Comparison of ENCODE assay signal across 24 mouse cellular contexts in the genomic region with DNA sequence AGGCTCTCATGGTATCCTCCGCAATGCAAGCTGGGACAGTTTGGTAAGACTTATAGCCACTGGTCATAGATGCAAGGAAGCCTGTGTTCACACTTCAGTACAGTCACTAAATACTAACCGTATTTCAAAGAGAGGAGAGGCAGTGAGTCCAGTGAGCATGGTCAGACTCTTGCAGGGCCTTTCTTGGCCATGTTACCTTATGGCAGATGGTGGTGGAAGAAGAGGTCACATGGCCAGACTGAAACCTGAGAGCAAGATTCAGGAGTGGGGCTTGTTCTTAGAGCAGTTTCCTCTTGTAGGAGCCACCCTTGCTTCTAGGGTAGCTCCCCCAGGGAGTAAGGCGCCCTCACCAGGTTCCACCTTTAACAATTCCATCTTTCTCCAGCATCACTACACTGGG.
DNase-seq lines count a peak whose midpoint lies in the region; ATAC-seq lines count a peak whose summit lies in the region.
"Had no signal": no experiment of that assay in that cellular context is flagged by ENCODE, and none has a peak within 500 bp of the region (broad histone marks: within the 10 kb centered on the region; RNA-seq: fewer than 3 reads in every experiment).

No protein-coding gene starts in this region.

- no peak overlapping the region for H3K9ac ChIP-seq in forebrain, embryonic 11.5 days (ENCODE audit: low read length)
- H3K9ac ChIP-seq: embryonic facial prominence, embryonic 12.5 days; embryonic facial prominence, embryonic 15.5 days; forebrain, embryonic 12.5 days; forebrain, embryonic 15.5 days; hindbrain, embryonic 14.5 days had no signal

- no peak overlapping the region for H3K4me3 ChIP-seq in heart, embryonic 10.5 days
- H3K4me3 ChIP-seq in forebrain, embryonic 11.5 days (ENCODE audit: low read depth, low read length): no peak overlapping the region
- H3K4me3 ChIP-seq: embryonic facial prominence, embryonic 12.5 days; embryonic facial prominence, embryonic 15.5 days; forebrain, embryonic 12.5 days; forebrain, embryonic 15.5 days; heart, adult 2 months had no signal

- 85% methylated on average over 3 of the region's 3 CpGs for WGBS in heart, embryonic 10.5 days
- WGBS in forebrain, embryonic 11.5 days: 91% methylated on average over 3 of the region's 3 CpGs

- H3K27ac ChIP-seq in heart, embryonic 10.5 days: no peak overlapping the region
- no peak overlapping the region for H3K27ac ChIP-seq in forebrain, embryonic 11.5 days (ENCODE audit: low read depth, low read length)
- H3K27ac ChIP-seq: embryonic facial prominence, embryonic 12.5 days; embryonic facial prominence, embryonic 15.5 days; forebrain, embryonic 12.5 days; forebrain, embryonic 15.5 days; heart, adult 2 months; hindbrain, embryonic 14.5 days; hindbrain, postnatal 0 days had no signal

- no peaks in the 10 kb centered on the region for H3K36me3 ChIP-seq in heart, embryonic 10.5 days
- H3K36me3 ChIP-seq in forebrain, embryonic 11.5 days (ENCODE audit: control insufficient read depth, insufficient read depth, low read length): no peaks in the 10 kb centered on the region
- H3K36me3 ChIP-seq: embryonic facial prominence, embryonic 12.5 days; embryonic facial prominence, embryonic 15.5 days; forebrain, embryonic 12.5 days; forebrain, embryonic 15.5 days had no signal

- no peaks in the 10 kb centered on the region for H3K9me3 ChIP-seq in heart, embryonic 10.5 days
- H3K9me3 ChIP-seq in forebrain, embryonic 11.5 days (ENCODE audit: control insufficient read depth, low read length): no peaks in the 10 kb centered on the region
- H3K9me3 ChIP-seq: embryonic facial prominence, embryonic 12.5 days; embryonic facial prominence, embryonic 15.5 days; forebrain, embryonic 12.5 days; forebrain, embryonic 15.5 days had no signal

- peaks cover 5% of the 10 kb centered on the region; the same call in 1 of the 2 replicates for H3K4me1 ChIP-seq in heart, embryonic 10.5 days
- no peaks in the 10 kb centered on the region for H3K4me1 ChIP-seq in forebrain, embryonic 11.5 days (replicated peaks; ENCODE audit: control insufficient read depth, insufficient read depth, low read length)
- H3K4me1 ChIP-seq: embryonic facial prominence, embryonic 12.5 days; forebrain, embryonic 12.5 days; forebrain, embryonic 15.5 days had no signal

- DNase-seq in cerebellum, adult 11-12 months: peak; percentile 4
- DNase-seq in cerebellum, adult 9-10 months: peak; percentile 11
- no peak for DNase-seq in cerebellum, postnatal 4 days (ENCODE audit: low spot score in 2 of 2)
- peak; percentile 58 for DNase-seq in heart, embryonic 10.5 days (ENCODE audit: low spot score)
- no peak for DNase-seq in heart, postnatal 14 days
- DNase-seq in forebrain, embryonic 11.5 days (ENCODE audit: low spot score): no peak
- DNase-seq in kidney, adult 9 months: no peak
- DNase-seq: adrenal gland, adult 8-10 months; adrenal gland, postnatal 25 days; gastrocnemius, postnatal 25 days; heart, adult 2 months; heart, postnatal 4 days; kidney, adult 18-20 months had no signal

- no peak for ATAC-seq in cerebellum, adult (ENCODE audit: insufficient number of reproducible peaks, low FRiP score, low TSS enrichment)
- ATAC-seq in forebrain, embryonic 11.5 days (replicated peaks; ENCODE audit: low FRiP score): no peak
- ATAC-seq: activated CD4-positive, CD25-positive, alpha-beta regulatory T cell, adult 4 months; forebrain, embryonic 15.5 days; hindbrain, postnatal 0 days; inflammation-experienced regulatory T-cells, adult 6 months; intestine, embryonic 16.5 days had no signal

- H3K27me3 ChIP-seq in heart, embryonic 10.5 days (ENCODE audit: insufficient read depth, poor library complexity, severe bottlenecking): no peaks in the 10 kb centered on the region
- H3K27me3 ChIP-seq in forebrain, embryonic 11.5 days (ENCODE audit: control insufficient read depth, insufficient read depth, low read length): no peaks in the 10 kb centered on the region
- H3K27me3 ChIP-seq: embryonic facial prominence, embryonic 12.5 days; embryonic facial prominence, embryonic 15.5 days; forebrain, embryonic 12.5 days; forebrain, embryonic 15.5 days had no signal

- H3K4me2 ChIP-seq in forebrain, embryonic 11.5 days (ENCODE audit: low read depth, low read length, severe bottlenecking): no peak overlapping the region
- H3K4me2 ChIP-seq: embryonic facial prominence, embryonic 12.5 days; embryonic facial prominence, embryonic 15.5 days; forebrain, embryonic 12.5 days; forebrain, embryonic 15.5 days; heart, embryonic 11.5 days; hindbrain, embryonic 14.5 days had no signal

- intact Hi-C loops in heart, postnatal 14 days (cut with DNase I): no loop called here

Comparison
In these comparisons a context has a peak if more than half of its experiments do, and no peak if none do; other contexts are left out.
1. DNase-seq: peak in cerebellum, adult 11-12 months (single experiment), cerebellum, adult 9-10 months (single experiment) and heart, embryonic 10.5 days (single experiment); none in cerebellum, postnatal 4 days (0 of 2), heart, postnatal 14 days (0 of 2), forebrain, embryonic 11.5 days (single experiment) and kidney, adult 9 months (single experiment).